Mouse (Mus musculus) cerebellum, adult (tissue): Measurements from ENCODE around the gene Cpm.
"Not testable (repeated sequence)": the region's sequence is repeated elsewhere in the genome, so short reads cannot be mapped to it uniquely, and the experiment has no call there.

Source experiments
- ATAC-seq: cut with Nextera tagmentation; 2 replicates; pipeline ENCODE4 v1.9.2; 2017; ENCODE audit warnings: mild to moderate bottlenecking, moderate library complexity, mixed read lengths; ENCODE audit not compliant: insufficient number of reproducible peaks, low FRiP score, low TSS enrichment

Gene Cpm

DNA sequence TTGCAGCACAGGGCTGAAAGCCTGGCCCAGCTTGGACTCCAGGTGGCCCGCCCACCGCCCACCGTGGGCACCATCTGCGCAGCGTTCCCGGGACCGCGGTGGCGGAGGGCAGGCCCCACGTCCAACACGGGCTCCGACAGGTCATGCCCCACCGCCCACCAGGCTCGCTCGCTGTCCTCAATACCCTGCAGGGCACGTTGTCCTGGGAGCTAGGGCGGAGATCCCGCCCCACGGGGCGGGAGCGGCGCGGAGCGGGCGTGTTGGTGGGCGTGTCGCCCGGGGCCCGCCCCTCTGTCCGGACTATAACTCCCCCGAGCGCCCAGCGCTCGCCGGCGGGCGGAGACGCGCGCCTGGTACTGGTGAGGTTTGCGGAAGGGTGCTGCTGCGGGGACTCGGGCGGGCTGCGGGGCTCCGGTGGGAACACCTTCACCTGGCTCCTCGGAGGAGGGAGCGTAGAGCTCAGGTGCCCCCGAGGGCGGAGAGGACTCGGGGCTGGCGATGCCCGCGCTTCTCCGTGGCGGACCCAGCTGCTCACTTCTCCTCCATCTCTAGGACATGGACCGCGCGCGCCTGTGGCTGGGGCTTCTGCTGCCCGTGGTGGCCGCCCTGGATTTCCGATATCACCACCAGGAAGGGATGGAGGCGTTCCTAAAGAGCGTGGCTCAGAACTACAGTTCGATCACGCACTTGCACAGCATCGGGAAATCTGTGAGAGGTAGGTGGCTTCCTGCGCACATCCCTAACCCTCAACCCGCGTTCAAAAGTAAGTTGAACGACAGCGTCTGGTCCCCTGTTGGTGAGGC lies at the start of gene Cpm:
TSS of gene Cpm (plus strand) at position 332 of the 803 bp plus-strand sequence.
- peak; percentile 46; the same call in 1 of the 2 replicates for ATAC-seq

- ATAC-seq, result no peak
These were observed 49.5 kb upstream of the Cpm start for GRCm38 (mm10) chr10:117579771-117580284.

DNA sequence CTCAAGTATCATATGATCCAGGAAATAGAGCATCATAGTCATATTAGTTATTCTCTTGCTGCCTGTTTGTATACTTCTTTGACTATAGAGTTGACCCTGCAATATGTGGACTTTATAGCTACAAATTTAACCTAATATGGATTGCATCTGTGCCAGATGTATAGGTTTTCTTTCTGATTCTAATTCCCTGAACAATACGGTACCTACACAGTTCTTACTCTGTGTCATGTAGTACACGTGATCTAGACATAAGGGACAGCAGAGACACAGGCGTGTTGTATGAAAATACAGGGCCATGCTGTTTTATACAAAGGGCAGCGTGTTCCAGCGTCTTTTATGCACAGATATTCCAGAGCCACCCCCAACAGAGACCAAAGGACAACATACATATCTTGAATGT lies 48.9 kb upstream of the Cpm start:
- ATAC-seq, result no peak

- no peak for ATAC-seq
These were observed 48.1 kb upstream of the Cpm start for GRCm38 (mm10) chr10:117581007-117581752.

DNA sequence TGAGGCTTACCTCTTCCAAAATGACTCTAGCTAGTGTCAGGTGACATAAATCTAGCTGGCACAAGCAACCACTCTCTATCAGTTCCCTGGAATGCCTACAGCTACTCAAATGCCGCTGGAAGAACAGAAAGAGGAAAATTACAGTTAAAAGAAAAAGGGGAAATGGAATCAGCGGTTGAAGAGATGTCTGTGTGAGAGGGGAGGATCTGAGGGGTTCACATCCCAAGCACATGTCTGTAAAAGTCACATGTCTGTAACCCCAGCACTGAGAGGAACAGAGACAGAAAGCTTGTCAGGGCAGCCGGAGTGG lies 47.6 kb upstream of the Cpm start:
- ATAC-seq, result no peak

DNA sequence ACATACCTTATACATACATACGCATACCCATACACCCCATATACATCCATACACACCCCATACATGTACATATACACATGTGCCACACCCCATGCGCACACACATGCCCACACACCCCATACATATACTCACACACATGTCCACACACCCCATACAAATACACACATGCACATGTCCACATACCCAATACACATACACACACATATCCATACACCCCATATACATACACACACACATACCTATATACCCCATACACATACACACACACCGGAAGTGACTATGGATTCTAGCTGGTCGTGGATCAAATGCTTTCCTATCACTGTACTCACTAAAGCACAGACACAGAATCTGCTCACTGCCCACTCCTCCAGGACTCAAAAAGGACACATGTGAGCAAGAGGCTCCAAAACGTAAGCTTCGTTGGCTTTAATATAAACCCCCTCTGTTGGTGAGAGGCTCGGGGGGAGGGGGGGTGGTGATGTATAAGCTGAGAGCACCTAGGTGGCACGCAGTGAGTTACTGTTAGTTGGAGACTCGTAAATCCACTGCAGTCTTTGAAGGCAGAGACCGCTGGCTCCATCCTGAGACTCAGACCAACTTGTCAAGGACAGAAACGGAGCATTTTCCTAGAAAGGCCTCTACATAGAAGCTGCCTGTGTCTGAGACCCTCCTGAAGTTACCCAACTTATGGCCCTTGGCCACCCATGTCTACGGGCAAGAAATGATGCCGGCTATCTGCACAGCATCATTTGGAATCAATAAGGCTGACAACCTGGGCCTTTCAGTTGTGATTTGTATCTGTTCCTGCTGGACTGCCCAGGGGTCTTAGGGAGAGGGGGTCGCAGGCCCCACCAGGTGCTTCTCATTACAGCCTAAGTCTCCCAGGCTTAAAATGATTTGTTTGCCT lies 45.9 kb upstream of the Cpm start:
- ATAC-seq, result no peak

- ATAC-seq, result no peak
These were observed 45.2 kb upstream of the Cpm start for GRCm38 (mm10) chr10:117584102-117584501.

GRCm38 (mm10) chr10:117584566-117585515 lies 44.5 kb upstream of the Cpm start:
- no peak for ATAC-seq

- ATAC-seq, result no peak
These were observed 43.5 kb upstream of the Cpm start for GRCm38 (mm10) chr10:117585600-117586299.

GRCm38 (mm10) chr10:117586859-117587258 lies 42.4 kb upstream of the Cpm start:
- no peak for ATAC-seq

DNA sequence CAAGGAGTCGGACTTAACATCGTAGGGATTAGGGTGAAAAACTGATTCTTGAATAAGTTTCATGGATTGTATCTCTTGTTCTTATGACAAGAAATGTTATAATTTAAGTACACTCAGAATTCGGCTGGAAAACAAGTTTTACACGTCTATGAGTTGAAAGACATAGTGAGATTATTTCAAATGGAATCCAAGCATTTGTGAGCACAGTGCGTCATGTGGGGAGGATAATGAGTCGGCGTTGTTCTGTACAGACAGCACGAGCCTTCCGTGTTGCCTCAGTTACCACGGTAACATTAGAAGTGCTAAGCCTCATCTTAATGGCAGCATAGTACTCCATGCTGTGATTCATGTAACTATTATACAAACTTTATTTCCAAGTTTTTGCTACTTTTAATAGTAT lies 42.0 kb upstream of the Cpm start:
- ATAC-seq, result no peak

- not testable (repeated sequence) for ATAC-seq
These were observed 40.7 kb upstream of the Cpm start for GRCm38 (mm10) chr10:117588416-117589143.

DNA sequence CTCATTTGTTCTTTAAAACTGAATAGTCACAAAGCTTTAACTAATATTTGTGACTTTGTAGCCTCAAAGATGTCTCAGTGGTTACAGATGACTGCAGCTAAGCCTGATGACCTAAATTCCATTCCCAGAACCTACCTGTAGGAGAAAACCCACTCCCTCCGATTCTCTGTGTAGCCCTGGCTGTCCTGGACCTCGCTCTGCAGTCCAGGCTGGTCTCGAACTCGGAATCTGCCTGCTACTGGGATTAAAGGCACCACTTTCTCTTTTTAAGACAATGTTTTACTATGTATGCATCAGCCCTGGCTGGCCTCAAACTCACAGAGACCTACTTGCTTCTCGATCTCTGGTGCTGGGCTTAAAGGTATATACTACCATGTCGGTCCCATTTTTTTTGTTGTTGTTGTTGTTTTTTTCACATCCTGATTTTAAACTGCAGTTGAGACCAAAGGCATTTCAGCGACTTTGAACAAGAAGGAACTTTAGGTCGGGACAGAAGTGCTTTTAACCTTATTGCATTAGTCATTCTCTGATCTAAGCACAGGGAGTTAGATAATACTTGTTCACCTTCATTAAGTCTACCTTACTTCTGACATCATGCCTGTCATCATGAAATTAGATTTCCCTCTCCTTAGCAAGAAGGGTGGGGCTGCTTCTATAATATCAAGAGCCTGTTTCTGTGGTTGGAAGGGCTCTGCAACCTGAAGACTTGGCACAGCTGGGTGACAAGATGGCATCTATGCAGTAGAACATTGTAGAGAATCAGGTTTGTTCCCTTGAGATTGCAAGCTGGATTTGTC lies 40.0 kb upstream of the Cpm start:
- ATAC-seq, result no peak

DNA sequence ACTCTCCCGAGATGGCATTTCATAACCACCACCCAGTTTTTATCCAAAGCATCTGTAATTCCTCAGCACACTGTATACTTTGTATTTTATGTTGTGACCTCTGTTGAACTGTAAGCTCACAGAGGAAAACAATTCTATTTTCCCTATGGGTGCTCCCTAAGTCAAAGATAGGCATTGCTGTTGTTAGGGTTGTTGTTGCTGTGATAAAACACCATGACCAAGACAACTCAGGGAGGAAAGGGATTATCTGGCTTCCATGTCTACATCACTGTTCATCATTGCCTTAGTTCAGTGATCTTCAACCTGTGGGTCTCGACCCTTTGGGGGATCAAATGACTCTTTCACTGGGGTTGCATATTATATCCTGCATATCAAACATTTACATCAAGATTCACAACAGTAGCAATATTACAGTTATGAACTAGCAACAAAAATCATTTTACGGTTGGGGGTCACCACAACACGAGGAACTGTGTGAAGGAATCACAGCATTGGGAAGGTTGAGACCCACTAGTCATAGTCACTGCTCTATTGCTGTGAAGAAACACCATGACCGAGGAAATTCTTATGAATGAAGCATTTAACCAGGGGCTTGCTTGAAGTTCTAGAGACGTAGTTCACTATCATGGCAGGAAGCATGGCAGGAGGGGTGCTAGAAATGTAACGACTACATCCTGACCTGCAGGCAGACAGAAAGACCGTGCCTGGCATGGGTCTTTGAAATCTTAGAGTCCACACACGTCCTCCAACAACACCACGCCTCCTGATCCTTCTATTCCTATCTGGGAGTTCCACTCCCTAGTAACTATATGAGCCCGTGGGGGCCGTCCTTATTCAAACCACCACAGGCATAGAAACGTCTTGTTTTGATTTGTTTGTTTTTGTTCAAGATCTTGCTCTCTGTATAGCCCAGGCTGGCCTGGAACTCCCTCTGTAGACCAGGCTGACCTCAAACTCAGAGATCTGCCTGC lies 38.7 kb upstream of the Cpm start:
- no peak for ATAC-seq

GRCm38 (mm10) chr10:117591766-117592165 lies 37.5 kb upstream of the Cpm start:
- ATAC-seq, result no peak

DNA sequence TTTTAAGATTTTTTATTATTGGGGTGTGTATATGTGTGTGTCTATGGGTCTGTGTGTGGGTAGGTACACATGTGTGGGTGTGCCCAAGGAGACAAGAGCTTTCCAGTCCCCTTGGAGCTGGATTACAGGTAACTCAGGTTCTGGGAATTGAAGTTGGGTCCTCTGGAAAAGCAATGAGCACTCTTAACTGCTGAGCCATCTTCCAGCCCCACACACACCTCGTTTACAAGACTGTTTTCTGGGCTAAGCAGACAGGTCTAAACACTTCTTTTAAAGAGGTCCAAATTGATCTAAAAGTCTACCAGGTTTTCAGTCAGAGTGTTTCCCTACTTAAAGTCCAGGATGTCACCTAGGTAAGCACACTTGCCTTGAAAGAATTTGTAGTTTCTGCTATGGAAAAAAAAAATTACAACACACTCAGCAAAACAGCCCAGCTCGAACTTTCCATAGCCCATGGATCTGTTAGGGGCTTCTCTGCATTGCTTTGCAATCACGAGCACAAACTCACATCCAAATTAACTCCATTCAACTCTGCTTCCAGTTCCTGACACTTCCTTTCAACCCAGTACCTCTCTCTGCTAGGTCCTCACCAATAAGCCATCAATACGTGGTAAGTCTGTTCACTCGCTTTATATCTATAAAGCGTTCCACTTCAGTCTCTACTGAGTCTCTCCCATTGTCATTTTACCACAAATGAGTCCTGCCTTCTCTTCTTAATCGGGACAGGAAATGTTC lies 36.8 kb upstream of the Cpm start:
- no peak for ATAC-seq
